In the genomic region with DNA sequence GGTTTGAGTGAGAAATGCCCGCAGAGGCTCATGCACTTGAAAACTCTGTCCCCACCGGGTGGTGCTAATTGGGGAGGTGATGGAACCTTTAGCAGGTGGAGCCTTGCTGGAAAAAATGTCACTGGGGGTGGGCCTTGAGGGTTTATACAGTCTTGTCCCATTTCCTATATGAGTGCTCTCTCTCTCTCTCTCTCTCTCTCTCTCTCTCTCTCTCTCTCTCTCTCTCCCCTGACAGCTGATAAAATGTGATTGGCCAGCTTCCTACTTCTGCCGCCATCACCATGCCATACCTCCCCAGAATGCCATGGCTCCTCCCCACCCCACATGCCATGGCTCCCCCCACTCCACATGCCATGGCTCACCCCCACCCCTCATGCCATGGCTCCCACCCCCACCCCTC, we compare ENCODE assay signal across 38 mouse cellular contexts. TPM values are rescaled to one million over a fixed set of nuclear protein-coding genes. Genes with fewer than 3 reads are reported as not detected.
"Had no signal": no experiment of that assay in that cellular context is flagged by ENCODE, and none has a peak within 500 bp of the region (broad histone marks: within the 10 kb centered on the region; RNA-seq: fewer than 3 reads in every experiment).

No protein-coding gene starts in this region.

- H3K27ac ChIP-seq: embryonic facial prominence, embryonic 10.5 days; embryonic facial prominence, embryonic 12.5 days; embryonic facial prominence, embryonic 13.5 days; embryonic facial prominence, embryonic 15.5 days; forebrain, embryonic 12.5 days; forebrain, embryonic 13.5 days; forebrain, embryonic 15.5 days; gastrocnemius, adult 2 months; heart, adult 2 months; heart, embryonic 10.5 days had no signal

- H3K4me1 ChIP-seq: embryonic facial prominence, embryonic 12.5 days; embryonic facial prominence, embryonic 15.5 days; forebrain, embryonic 12.5 days; forebrain, embryonic 13.5 days; forebrain, embryonic 15.5 days had no signal

- H3K9ac ChIP-seq: embryonic facial prominence, embryonic 12.5 days; embryonic facial prominence, embryonic 13.5 days; embryonic facial prominence, embryonic 15.5 days; forebrain, embryonic 12.5 days; forebrain, embryonic 13.5 days; forebrain, embryonic 15.5 days; forebrain, postnatal 0 days had no signal

- H3K4me2 ChIP-seq: embryonic facial prominence, embryonic 12.5 days; embryonic facial prominence, embryonic 13.5 days; embryonic facial prominence, embryonic 15.5 days; forebrain, embryonic 12.5 days; forebrain, embryonic 13.5 days; forebrain, embryonic 15.5 days had no signal

- H3K27me3 ChIP-seq: embryonic facial prominence, embryonic 12.5 days; embryonic facial prominence, embryonic 13.5 days; embryonic facial prominence, embryonic 15.5 days; forebrain, embryonic 13.5 days; forebrain, embryonic 15.5 days had no signal

- DNase-seq: cerebellum, adult 8-10 months; cerebellum, adult 9-10 months; cerebellum, adult 9-11 months; cerebellum, postnatal 10 days; cerebellum, postnatal 14 days; cerebellum, postnatal 25 days; cerebellum, postnatal 36 days; embryo, embryonic 11 days; forebrain, postnatal 0 days; gastrocnemius, adult 2 months; gastrocnemius, postnatal 10 days; gastrocnemius, postnatal 14 days; gastrocnemius, postnatal 25 days; gastrocnemius, postnatal 36 days; heart, adult 11 months; heart, adult 18-20 months; heart, adult 2 months had no signal

- H3K4me3 ChIP-seq: embryonic facial prominence, embryonic 10.5 days; embryonic facial prominence, embryonic 12.5 days; embryonic facial prominence, embryonic 13.5 days; embryonic facial prominence, embryonic 15.5 days; erythroblast, embryonic 14.5 days; forebrain, embryonic 12.5 days; forebrain, embryonic 13.5 days; forebrain, embryonic 15.5 days; gastrocnemius, adult 2 months; heart, adult 2 months; heart, embryonic 10.5 days had no signal

- H3K36me3 ChIP-seq: embryonic facial prominence, embryonic 10.5 days; embryonic facial prominence, embryonic 12.5 days; embryonic facial prominence, embryonic 13.5 days; embryonic facial prominence, embryonic 15.5 days; forebrain, embryonic 12.5 days; forebrain, embryonic 15.5 days; heart, embryonic 10.5 days had no signal

- ATAC-seq: forebrain, embryonic 13.5 days; forebrain, embryonic 14.5 days; forebrain, embryonic 15.5 days; forebrain, embryonic 16.5 days; forebrain, postnatal 0 days had no signal

- H3K9me3 ChIP-seq: embryonic facial prominence, embryonic 10.5 days; embryonic facial prominence, embryonic 12.5 days; embryonic facial prominence, embryonic 13.5 days; embryonic facial prominence, embryonic 15.5 days; forebrain, embryonic 12.5 days; forebrain, embryonic 13.5 days; forebrain, embryonic 15.5 days; heart, embryonic 10.5 days had no signal

RNA-seq across cellular contexts. Expression of a gene that starts 8.7 kb away (rescaled TPM):
- total RNA-seq: forebrain, postnatal 0 days; gastrocnemius, adult 18-20 months; gastrocnemius, adult 2 months; gastrocnemius, adult 8-10 months; gastrocnemius, postnatal 10 days; gastrocnemius, postnatal 14 days; gastrocnemius, postnatal 25 days; gastrocnemius, postnatal 36 days; gastrocnemius, postnatal 4 days; granulocyte monocyte progenitor cell, adult 5-6 weeks; heart, adult 18-20 months; heart, adult 2 months; heart, adult 8-10 months had no signal
- polyA plus RNA-seq: cortical plate, adult 2 months; embryonic facial prominence, embryonic 11.5 days; embryonic facial prominence, embryonic 12.5 days; embryonic facial prominence, embryonic 13.5 days; embryonic facial prominence, embryonic 14.5 days; embryonic facial prominence, embryonic 15.5 days; erythroblast, embryonic 14.5 days; forebrain, embryonic 12.5 days; forebrain, embryonic 13.5 days; forebrain, embryonic 14.5 days; forebrain, embryonic 15.5 days; forebrain, embryonic 16.5 days; forebrain, postnatal 0 days; frontal cortex, adult 2 months; gonadal fat pad, adult 2 months; heart, adult 2 months; heart, embryonic 10.5 days had no signal

RNA-seq across cellular contexts. Expression of a gene that starts 32.3 kb away (rescaled TPM):
- total RNA-seq: forebrain, postnatal 0 days; gastrocnemius, adult 18-20 months; gastrocnemius, adult 2 months; gastrocnemius, adult 8-10 months; gastrocnemius, postnatal 10 days; gastrocnemius, postnatal 14 days; gastrocnemius, postnatal 25 days; gastrocnemius, postnatal 36 days; gastrocnemius, postnatal 4 days; granulocyte monocyte progenitor cell, adult 5-6 weeks; heart, adult 18-20 months; heart, adult 2 months; heart, adult 8-10 months had no signal
- polyA plus RNA-seq: cortical plate, adult 2 months; embryonic facial prominence, embryonic 10.5 days; embryonic facial prominence, embryonic 11.5 days; embryonic facial prominence, embryonic 12.5 days; embryonic facial prominence, embryonic 13.5 days; erythroblast, embryonic 14.5 days; forebrain, embryonic 12.5 days; forebrain, embryonic 13.5 days; forebrain, embryonic 14.5 days; forebrain, embryonic 15.5 days; forebrain, embryonic 16.5 days; forebrain, postnatal 0 days; frontal cortex, adult 2 months; gonadal fat pad, adult 2 months; heart, adult 2 months; heart, embryonic 10.5 days had no signal

RNA-seq across cellular contexts. Expression of a gene that starts 42.5 kb away (rescaled TPM):
- total RNA-seq: forebrain, postnatal 0 days; gastrocnemius, adult 18-20 months; gastrocnemius, adult 2 months; gastrocnemius, adult 8-10 months; gastrocnemius, postnatal 10 days; gastrocnemius, postnatal 14 days; gastrocnemius, postnatal 25 days; gastrocnemius, postnatal 36 days; gastrocnemius, postnatal 4 days; granulocyte monocyte progenitor cell, adult 5-6 weeks; heart, adult 18-20 months; heart, adult 2 months; heart, adult 8-10 months had no signal
- polyA plus RNA-seq: cortical plate, adult 2 months; embryonic facial prominence, embryonic 10.5 days; embryonic facial prominence, embryonic 11.5 days; embryonic facial prominence, embryonic 12.5 days; embryonic facial prominence, embryonic 13.5 days; embryonic facial prominence, embryonic 14.5 days; embryonic facial prominence, embryonic 15.5 days; erythroblast, embryonic 14.5 days; forebrain, embryonic 12.5 days; forebrain, embryonic 13.5 days; forebrain, embryonic 14.5 days; forebrain, embryonic 15.5 days; forebrain, embryonic 16.5 days; forebrain, postnatal 0 days; frontal cortex, adult 2 months; gonadal fat pad, adult 2 months; heart, adult 2 months; heart, embryonic 10.5 days had no signal
